Mouse (Mus musculus): ENCODE results near the gene Ccdc91. TPM values are rescaled to one million over a fixed set of nuclear protein-coding genes. Genes with fewer than 3 reads are reported as not detected.

The Ccdc91 gene
- total and polyA plus RNA-seq, 3 experiments, result 12.0 to 15.6 (median 14.4) TPM

GRCm38 (mm10) chr6:147555591-147555990, 80.0 kb downstream of the Ccdc91 start:
- Histone ChIP-seq H3K4me3 (replicated peaks in 1 of 3; ENCODE audit: low read depth in 2 of 3, low read length in 2 of 3, poor library complexity in 1 of 3) (no peak overlapping the region), H3K27me3 (replicated peaks) (no peaks in the 10 kb centered on the region), H3K4me2 (ENCODE audit: insufficient read depth, low read depth, poor library complexity, severe bottlenecking) (no peak overlapping the region), H3K9me3 (replicated peaks; ENCODE audit: low read length) (no peaks in the 10 kb centered on the region), H3K27ac (ENCODE audit: insufficient read depth, low read depth) (no peak overlapping the region), H3K36me3 (replicated peaks in 1 of 2; ENCODE audit: control insufficient read depth in 1 of 2, insufficient read depth in 1 of 2, low read length in 1 of 2) (no peaks in the 10 kb centered on the region), H3K4me1 (ENCODE audit: control insufficient read depth in 1 of 2, insufficient read depth in 2 of 2) (peaks cover 0 to 6% of the 10 kb centered on the region in 2 experiments; a peak in 1 of 4 replicates), H3K79me2 (replicated peaks; ENCODE audit: control insufficient read depth, extremely low read depth, insufficient read depth, poor library complexity, severe bottlenecking) (no peaks in the 10 kb centered on the region), H3K9ac (ENCODE audit: insufficient read depth, low read depth) (no peak overlapping the region)
- no peak for DNase-seq (ENCODE audit: extremely low read depth)
- TF ChIP-seq ZNF384 (IDR thresholded peaks at IDR 0.05; ENCODE audit: low read depth, low read length) (no peak), E2F4 (IDR thresholded peaks at IDR 0.05; ENCODE audit: insufficient replicate concordance, low read depth, low read length) (no peak), USF2 (conservative IDR thresholded peaks at IDR 0.05; ENCODE audit: low read depth, low read length) (no peak), MAZ (IDR thresholded peaks at IDR 0.05; ENCODE audit: low read depth, low read length) (no peak), IRF4 (IDR thresholded peaks at IDR 0.05; ENCODE audit: low read depth, low read length) (no peak), CHD2 (IDR thresholded peaks at IDR 0.05; ENCODE audit: low read length) (no peak), MXI1 (IDR thresholded peaks at IDR 0.05; ENCODE audit: low read depth, low read length) (no peak), CTCF (conservative IDR thresholded peaks at IDR 0.05 in 1 of 2, IDR thresholded peaks at IDR 0.05 in 1 of 2; ENCODE audit: low read depth in 2 of 2, low read length in 2 of 2) (no peak), HCFC1 (IDR thresholded peaks at IDR 0.05; ENCODE audit: low read depth, low read length) (no peak), MEF2A (IDR thresholded peaks at IDR 0.05; ENCODE audit: borderline replicate concordance, low read depth, low read length) (no peak), RCOR1 (conservative IDR thresholded peaks at IDR 0.05; ENCODE audit: low read depth, low read length) (no peak), RAD21 (IDR thresholded peaks at IDR 0.05; ENCODE audit: low read depth, low read length) (no peak), GABPA (IDR thresholded peaks at IDR 0.05; ENCODE audit: insufficient replicate concordance, low read depth, low read length) (no peak)
- dilution Hi-C loops (cut with MboI; ENCODE audit: extremely low pct_ligation_motif_present, extremely low pct_unique_long_range_greater_than_20kb, low sequenced_read_pairs) (no loop called here), in situ Hi-C loops (cut with MboI; ENCODE audit: low pct_ligation_motif_present, low pct_unique_long_range_greater_than_20kb, low sequenced_read_pairs) (no loop called here)

GRCm38 (mm10) chr6:147559316-147559715, 83.7 kb downstream of the Ccdc91 start:
- H3K4me2 ChIP-seq (ENCODE audit: insufficient read depth, low read depth, poor library complexity, severe bottlenecking), result no peak overlapping the region
- H3K4me3 ChIP-seq (replicated peaks in 1 of 3; ENCODE audit: low read depth in 2 of 3, low read length in 2 of 3, poor library complexity in 1 of 3), result no peak overlapping the region
- in situ Hi-C loops (cut with MboI; ENCODE audit: low pct_ligation_motif_present, low pct_unique_long_range_greater_than_20kb, low sequenced_read_pairs) (no loop called here), dilution Hi-C loops (cut with MboI; ENCODE audit: extremely low pct_ligation_motif_present, extremely low pct_unique_long_range_greater_than_20kb, low sequenced_read_pairs) (no loop called here)
- H3K9ac ChIP-seq (ENCODE audit: insufficient read depth, low read depth), result no peak overlapping the region
- H3K9me3 ChIP-seq (replicated peaks; ENCODE audit: low read length), result no peaks in the 10 kb centered on the region
- no peak for TF ChIP-seq MAFK (IDR thresholded peaks at IDR 0.05; ENCODE audit: insufficient replicate concordance, low read length)
- no peak for TF ChIP-seq RCOR1 (conservative IDR thresholded peaks at IDR 0.05; ENCODE audit: low read depth, low read length)
- TF ChIP-seq CTCF (conservative IDR thresholded peaks at IDR 0.05 in 1 of 2, IDR thresholded peaks at IDR 0.05 in 1 of 2; ENCODE audit: low read depth in 2 of 2, low read length in 2 of 2), result no peak
- no peak for TF ChIP-seq ZKSCAN1 (IDR thresholded peaks at IDR 0.05; ENCODE audit: borderline replicate concordance, low read depth, low read length)
- no peak for TF ChIP-seq ZC3H11A (IDR thresholded peaks at IDR 0.05; ENCODE audit: low read depth, low read length)
- no peak for TF ChIP-seq POLR2A (IDR thresholded peaks at IDR 0.05; ENCODE audit: low read depth, low read length)
- TF ChIP-seq GABPA (IDR thresholded peaks at IDR 0.05; ENCODE audit: insufficient replicate concordance, low read depth, low read length), result no peak
- TF ChIP-seq MAZ (IDR thresholded peaks at IDR 0.05; ENCODE audit: low read depth, low read length), result no peak
- no peak for DNase-seq (ENCODE audit: extremely low read depth)
- H3K27me3 ChIP-seq (replicated peaks), result no peaks in the 10 kb centered on the region
- peaks cover 0 to 6% of the 10 kb centered on the region in 2 experiments; a peak in 1 of 4 replicates for H3K4me1 ChIP-seq (ENCODE audit: control insufficient read depth in 1 of 2, insufficient read depth in 2 of 2)
- no peaks in the 10 kb centered on the region for H3K79me2 ChIP-seq (replicated peaks; ENCODE audit: control insufficient read depth, extremely low read depth, insufficient read depth, poor library complexity, severe bottlenecking)
- H3K36me3 ChIP-seq (replicated peaks in 1 of 2; ENCODE audit: control insufficient read depth in 1 of 2, insufficient read depth in 1 of 2, low read length in 1 of 2), result peaks cover 0 to 6% of the 10 kb centered on the region in 2 experiments
- no peak overlapping the region for H3K27ac ChIP-seq (ENCODE audit: insufficient read depth, low read depth)
